Mouse (Mus musculus): ENCODE data around the gene Kank3.
A peak's percentile ranks its signal among the peaks of the same experiment; 100 is the strongest.

The Kank3 gene

DNA sequence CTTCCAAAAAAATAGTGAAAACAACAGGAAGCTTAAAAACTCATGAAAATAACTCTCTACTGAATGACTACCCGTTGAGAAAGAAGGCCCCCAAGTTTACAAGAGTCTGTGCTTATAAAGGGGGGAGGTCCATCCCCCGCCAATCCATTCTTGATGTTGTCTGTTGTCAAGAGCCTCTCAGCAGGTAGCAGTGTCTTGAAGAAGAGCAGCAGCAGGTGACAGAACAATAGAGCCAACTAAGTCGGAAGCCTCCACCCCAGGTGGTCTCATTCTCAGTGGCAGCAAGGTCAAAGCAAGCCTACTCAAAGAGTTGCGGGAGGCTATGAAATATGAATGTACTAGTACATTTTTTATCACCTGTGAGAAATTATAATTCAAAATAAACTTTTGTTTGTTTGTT, 47.5 kb downstream of the Kank3 start:
- no peak for DNase-seq

- peak; percentile 76 for DNase-seq
Observed at GRCm38 (mm10) chr17:33865330-33866030, 55.2 kb downstream of the Kank3 start.
